Mouse (Mus musculus) left cerebral cortex, adult 2 months (tissue): Measurements from ENCODE around the gene Fem1b. TPM values are rescaled to one million over a fixed set of nuclear protein-coding genes. Genes with fewer than 3 reads are reported as not detected.

Experiments
- DNase-seq, 2 experiments: peaks; one replicate each; pipeline ENCODE4 v3.0.0; 2021 to 2022; ENCODE audit warnings: low spot score in 2 of 2, mixed read lengths in 1 of 2; ENCODE audit errors: extremely low spot score in 1 of 2
- H3K27ac ChIP-seq: fragments of 200-600 bp; 2 replicates; pipeline ENCODE4 v1.8.1; 2022
- H3K4me3 ChIP-seq: fragments of 200-600 bp; 2 replicates; pipeline ENCODE4 v1.8.1; 2022
- CTCF ChIP-seq: fragments of 200-600 bp; IDR thresholded peaks from 2 replicates; pipeline ENCODE4 v1.8.1; 2022; ENCODE audit warnings: antibody characterized with exemption, mild to moderate bottlenecking, moderate library complexity
- intact Hi-C: fragments of 180-260 bp; cut with DNase I; formaldehyde crosslinking; loops from one replicate; pipeline ENCODE4 v1.15.1; 2025
- total RNA-seq, 2 experiments: library from RNA; stranded (reverse); gene quantifications; 2 replicates each; pipeline ENCODE4 v1.2.3; 2021

The Fem1b gene
- total RNA-seq, 2 experiments from 2014 or later = 104 to 107 TPM

DNA sequence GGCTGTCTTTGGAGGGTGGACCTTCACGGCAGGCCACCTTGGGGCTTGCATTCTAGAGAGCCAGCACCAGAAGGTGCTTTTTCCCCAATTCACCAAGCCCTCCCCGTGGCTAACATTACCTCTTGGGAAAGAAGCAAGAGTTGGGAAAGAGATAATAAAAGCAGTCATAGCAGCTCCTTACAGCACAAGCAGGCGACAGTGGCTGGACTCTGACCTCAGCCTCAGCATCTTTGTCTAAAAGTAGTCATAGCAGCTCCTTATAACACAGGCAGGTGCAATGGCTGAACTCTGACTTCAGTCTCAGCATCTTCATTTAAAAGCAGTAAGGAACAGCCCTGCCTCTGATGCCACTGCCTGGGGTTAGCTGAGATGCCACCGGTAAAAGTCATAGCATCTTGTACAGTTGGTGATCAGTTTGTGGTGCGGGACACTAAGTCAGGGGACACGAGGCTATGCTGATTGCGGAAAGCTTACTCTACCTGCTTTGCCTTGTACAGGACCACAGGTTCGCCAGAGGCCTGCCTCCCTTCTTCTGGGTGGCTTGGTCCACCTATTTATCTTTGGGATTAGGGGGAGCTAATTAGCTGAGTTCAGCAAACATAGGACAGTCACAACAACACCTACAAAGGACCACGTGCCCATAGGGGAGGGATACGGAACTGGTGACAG is 31.8 kb upstream of the Fem1b start:
- H3K4me3 ChIP-seq = no peak overlapping the region
- TF ChIP-seq CTCF = no peak
- intact Hi-C loops = loop anchor here (10.0 kb wide), 1 partner anchor 551 kb away; the partner anchor contains the start of gene 2300009A05Rik
- DNase-seq = no peak
- H3K27ac ChIP-seq = no peak overlapping the region

DNA sequence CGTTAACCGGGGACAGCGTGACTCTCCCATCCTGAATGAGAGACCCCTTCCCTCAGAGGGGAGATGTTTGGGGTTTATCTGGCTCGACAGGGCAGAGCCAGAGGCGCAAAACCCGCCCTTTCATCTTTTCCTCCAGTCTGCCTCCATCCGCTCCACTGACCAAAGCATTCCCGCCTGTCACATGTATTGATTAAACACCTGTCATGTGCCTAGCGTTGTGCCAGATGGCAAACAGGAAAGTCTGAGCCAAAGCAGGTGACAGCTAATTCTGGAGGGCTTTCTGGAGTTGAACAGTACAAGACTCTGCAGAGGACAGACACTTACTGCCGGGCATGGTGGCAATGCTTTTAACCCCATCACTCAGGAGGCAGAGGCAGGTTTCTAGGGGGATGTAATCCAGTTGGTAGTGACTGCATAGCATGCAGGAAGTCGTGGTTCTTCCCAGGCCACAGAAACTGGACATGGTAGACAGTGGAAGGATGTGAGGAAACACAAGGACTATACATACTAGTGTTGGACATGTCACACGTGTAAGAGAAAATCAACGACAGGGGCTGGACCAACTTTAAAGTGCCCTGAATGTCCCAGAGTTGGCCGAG is 27.5 kb upstream of the Fem1b start:
- TF ChIP-seq CTCF = no peak
- no peak for DNase-seq

DNA sequence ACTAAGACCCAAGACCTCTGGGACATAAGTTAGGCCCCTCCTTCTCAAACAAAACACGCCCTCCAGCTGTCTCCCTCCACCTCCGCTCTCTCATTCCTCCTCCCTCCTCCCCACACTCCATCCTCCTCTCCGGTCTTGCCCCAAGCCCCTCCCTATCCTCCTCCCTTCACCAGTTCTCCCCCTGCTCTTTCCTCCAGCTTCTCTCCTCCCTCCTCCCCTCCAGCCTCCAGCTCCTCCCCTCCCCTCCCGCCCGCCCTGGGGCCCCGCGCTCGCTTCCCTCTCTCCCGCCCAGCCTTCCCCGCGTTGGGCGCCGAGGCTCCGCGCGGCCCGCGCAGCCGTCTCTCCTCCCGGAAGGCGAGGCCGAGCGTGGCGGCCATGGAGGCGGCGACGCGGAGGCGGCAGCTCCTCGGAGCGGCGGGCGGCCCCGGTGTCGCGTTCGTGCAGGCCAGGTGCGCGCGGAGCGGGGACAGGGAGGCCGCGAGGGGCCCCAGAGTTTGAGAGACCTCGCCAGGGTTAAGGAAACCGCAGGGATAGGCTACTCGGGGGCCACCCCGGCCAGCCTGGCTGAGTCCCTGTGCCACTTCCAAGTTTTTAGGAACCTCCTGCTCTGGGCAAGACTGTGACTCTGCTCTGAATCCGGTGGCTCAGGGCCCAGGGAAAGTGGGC is 26.9 kb upstream of the Fem1b start, which contains the start of gene Cln6:
Gene Cln6 (plus strand): TSS at position 280 of the 666 bp plus-strand sequence.
- intact Hi-C loops = no loop called here
- Histone ChIP-seq H3K27ac (peak within 1 kb of the TSS; percentile 84), H3K4me3 (peak within 1 kb of the TSS; percentile 81)
- TF ChIP-seq CTCF = no peak
- DNase-seq = peak; percentile 72 to 75

More for the DNA sequence above, 27.5 kb upstream of the Fem1b start:
- intact Hi-C loops = no loop called here
- peak overlapping the region; percentile 84 for H3K27ac ChIP-seq
- peak overlapping the region; percentile 81 for H3K4me3 ChIP-seq

- Histone ChIP-seq H3K27ac (peak overlapping the region; percentile 84), H3K4me3 (peak overlapping the region; percentile 81)
- intact Hi-C loops = no loop called here
- no peak for TF ChIP-seq CTCF
- no peak for DNase-seq
Observed at GRCm38 (mm10) chr9:62838146-62838505, 26.4 kb upstream of the Fem1b start.

- H3K27ac ChIP-seq = peak overlapping the region; percentile 84; the same call in 1 of the 2 replicates
- no peak overlapping the region for H3K4me3 ChIP-seq
- intact Hi-C loops = no loop called here
- TF ChIP-seq CTCF = no peak
- no peak for DNase-seq
Observed at GRCm38 (mm10) chr9:62837611-62838010, 25.9 kb upstream of the Fem1b start.

DNA sequence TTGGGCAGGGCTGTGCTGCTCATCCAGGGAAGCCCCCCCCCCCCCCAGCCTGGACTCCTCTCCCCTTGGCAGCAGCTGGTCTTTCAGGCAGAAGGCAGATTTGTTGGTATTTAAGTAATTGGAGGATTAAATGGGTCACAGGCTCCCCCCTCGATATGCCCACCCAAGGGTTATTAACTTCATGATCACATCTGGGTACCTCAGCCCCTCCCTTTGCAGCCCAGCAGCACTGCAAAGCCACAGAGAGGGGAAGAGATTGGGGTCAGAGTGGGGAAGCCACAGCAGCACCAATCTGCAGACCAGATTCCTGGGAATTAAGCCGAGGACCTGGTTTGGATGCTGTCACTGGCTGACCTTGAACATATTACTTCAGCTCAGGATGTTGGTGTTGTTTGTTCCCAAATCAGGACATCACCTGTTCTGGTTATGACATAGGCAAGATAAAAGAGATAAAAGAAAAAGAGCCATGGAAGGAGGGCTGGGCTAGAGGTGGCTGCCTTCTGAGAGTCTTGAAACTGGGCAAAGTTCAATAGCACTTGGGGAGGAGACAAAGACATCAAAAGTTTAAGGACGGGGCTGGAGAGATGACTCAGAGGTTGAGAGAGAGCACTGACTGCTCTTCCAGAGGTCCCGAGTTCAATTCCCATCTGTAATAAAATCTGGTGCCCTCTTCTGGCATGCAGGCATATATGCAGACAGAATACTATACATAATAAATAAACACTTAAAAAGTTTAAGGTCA is 24.1 kb upstream of the Fem1b start:
- no peak overlapping the region for H3K27ac ChIP-seq
- intact Hi-C loops = no loop called here
- no peak for DNase-seq
- TF ChIP-seq CTCF = peak; percentile 19
- no peak overlapping the region for H3K4me3 ChIP-seq

- no peak for DNase-seq
- TF ChIP-seq CTCF = no peak
- Histone ChIP-seq H3K27ac (no peak overlapping the region), H3K4me3 (no peak overlapping the region)
- intact Hi-C loops = no loop called here
Observed at GRCm38 (mm10) chr9:62834906-62835305, 23.2 kb upstream of the Fem1b start.

DNA sequence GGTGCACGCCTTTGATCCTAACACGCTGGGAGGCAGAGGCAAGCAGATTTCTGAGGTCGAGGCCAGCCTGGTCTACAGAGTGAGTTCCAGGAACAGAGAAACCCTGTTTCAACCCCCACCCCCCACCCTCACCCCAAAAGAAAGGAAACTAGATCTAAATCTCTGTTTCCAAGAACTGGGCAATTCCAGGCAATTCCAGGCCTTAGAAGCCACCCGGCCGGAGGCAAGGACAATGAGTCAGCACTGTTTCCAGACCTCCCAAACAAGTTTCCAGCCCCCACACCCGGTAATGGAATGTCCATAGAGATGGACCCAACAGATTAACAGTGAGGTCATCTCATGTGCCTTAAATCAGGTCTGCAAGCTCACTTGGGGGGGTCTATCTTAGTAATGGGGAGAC is 18.1 kb upstream of the Fem1b start:
- intact Hi-C loops = loop anchor here (5.0 to 10.0 kb wide), 3 partner anchors 48 to 273 kb away; no protein-coding TSS in a partner anchor
- no peak overlapping the region for H3K4me3 ChIP-seq
- H3K27ac ChIP-seq = no peak overlapping the region
- DNase-seq = no peak
- no peak for TF ChIP-seq CTCF

- peak; percentile 94 to 96 for DNase-seq
- H3K27ac ChIP-seq = peak overlapping the region; percentile 80
- peak; percentile 80 for TF ChIP-seq CTCF
- H3K4me3 ChIP-seq = peak overlapping the region; percentile 37
- intact Hi-C loops = loop anchor here (1.0 to 10.0 kb wide), 4 partner anchors 17 to 271 kb away; partner anchors contain the start of gene Fem1b
Observed at GRCm38 (mm10) chr9:62828662-62829086, 16.9 kb upstream of the Fem1b start.

DNA sequence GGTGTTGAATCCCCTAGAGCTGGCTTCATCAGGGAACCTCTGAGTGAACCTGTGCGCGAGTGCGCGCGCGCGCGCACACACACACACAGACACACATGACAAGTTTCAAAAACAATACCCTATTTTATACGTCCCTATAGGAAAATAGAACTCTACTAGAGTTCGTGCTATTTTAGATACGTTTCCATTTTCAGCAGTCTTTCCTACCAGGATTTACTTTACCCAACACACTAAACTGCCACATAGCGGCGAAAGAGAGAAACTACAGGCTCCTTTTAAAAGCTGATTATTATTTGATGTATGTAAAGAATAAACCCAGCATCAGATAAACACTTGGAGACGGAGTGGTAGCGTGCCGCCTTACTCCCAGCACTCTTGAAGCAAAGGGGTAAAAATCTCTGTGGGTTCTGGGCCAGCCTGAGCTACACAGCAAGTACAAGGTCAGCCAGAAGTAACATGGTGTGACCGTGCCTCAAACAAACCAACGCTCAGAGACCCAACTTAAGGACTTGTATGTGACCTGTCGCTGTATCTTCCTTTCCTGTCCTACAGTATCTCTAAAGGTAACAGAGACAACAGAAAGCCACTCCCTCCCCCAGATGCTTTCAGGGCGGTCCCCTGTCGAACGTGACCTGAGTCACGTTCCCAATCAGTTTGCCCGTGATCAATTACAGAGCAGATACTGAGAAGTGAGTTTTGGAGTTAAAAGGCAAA is 16.4 kb upstream of the Fem1b start:
- Histone ChIP-seq H3K4me3 (peak overlapping the region; percentile 37), H3K27ac (peak overlapping the region; percentile 80)
- DNase-seq = no peak
- TF ChIP-seq CTCF = peak; percentile 75
- intact Hi-C loops = loop anchor here (1.0 to 10.0 kb wide), 4 partner anchors 17 to 271 kb away; partner anchors contain the start of gene Fem1b

DNA sequence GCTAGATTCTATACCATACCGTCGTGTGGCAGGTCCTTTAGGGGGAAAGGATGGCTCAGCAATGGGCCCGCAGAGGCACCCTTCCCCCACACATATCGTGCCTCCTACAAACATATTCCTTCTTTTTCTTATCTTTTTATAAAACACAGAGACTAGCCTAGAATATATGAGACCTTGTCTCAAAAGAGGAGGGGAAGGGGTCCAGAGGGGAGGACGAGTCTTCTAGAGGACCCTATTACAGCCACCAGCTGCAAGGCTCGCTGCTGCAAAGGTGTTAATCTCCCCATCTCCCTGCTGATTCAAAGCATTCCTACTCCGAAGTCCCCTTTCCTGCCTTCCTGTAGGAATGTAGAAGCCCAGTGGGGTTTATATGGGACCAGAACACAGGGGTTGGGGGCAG is 14.7 kb upstream of the Fem1b start:
- DNase-seq = no peak
- intact Hi-C loops = loop anchor here (5.0 to 10.0 kb wide), 3 partner anchors 44 to 269 kb away; no protein-coding TSS in a partner anchor
- no peak for TF ChIP-seq CTCF
- Histone ChIP-seq H3K27ac (no peak overlapping the region), H3K4me3 (no peak overlapping the region)
